Mouse (Mus musculus) spleen, adult 2 months (tissue): ENCODE measurements around the gene Ube3c. TPM values are rescaled to one million over a fixed set of nuclear protein-coding genes. Genes with fewer than 3 reads are reported as not detected.
"Not testable (repeated sequence)": the region's sequence is repeated elsewhere in the genome, so short reads cannot be mapped to it uniquely, and the experiment has no call there.

ENCODE experiments used
- DNase-seq, 2 experiments: peaks; one replicate each; pipeline versions ENCODE4 v3.0.0 to v3.0.0-alpha.2; 2012 to 2021; ENCODE audit warnings: low spot score in 2 of 2, low read depth in 1 of 2
- H3K27ac ChIP-seq: fragments of 200-500 bp; 2 replicates; pipeline ENCODE4 v1.5.1; 2012; ENCODE audit warnings: low read length, inconsistent platforms; ENCODE audit not compliant: insufficient read depth
- H3K27me3 ChIP-seq: fragments of 200-500 bp; 2 replicates; pipeline ENCODE4 v1.6.1; 2012; ENCODE audit warnings: mild to moderate bottlenecking, moderate library complexity, low read length, inconsistent platforms; ENCODE audit not compliant: control insufficient read depth, insufficient read depth
- H3K36me3 ChIP-seq: fragments of 200-500 bp; 2 replicates; pipeline ENCODE4 v1.6.1; 2012; ENCODE audit warnings: mild to moderate bottlenecking, low read length, inconsistent platforms; ENCODE audit not compliant: control insufficient read depth, insufficient read depth
- H3K4me1 ChIP-seq: fragments of 200-500 bp; 2 replicates; pipeline ENCODE4 v1.6.1; 2011; ENCODE audit warnings: inconsistent platforms; ENCODE audit not compliant: control insufficient read depth, insufficient read depth, insufficient read length
- H3K4me3 ChIP-seq: fragments of 200-500 bp; 2 replicates; pipeline ENCODE4 v1.5.1; 2011; ENCODE audit warnings: mild to moderate bottlenecking, inconsistent platforms; ENCODE audit not compliant: insufficient read depth, insufficient read length; ENCODE audit errors: extremely low read depth
- CTCF ChIP-seq: fragments of 200-500 bp; IDR thresholded peaks from 2 replicates; pipeline ENCODE4 v1.5.1; 2011; ENCODE audit warnings: mild to moderate bottlenecking, inconsistent platforms; ENCODE audit not compliant: insufficient read depth, insufficient read length, insufficient replicate concordance; ENCODE audit errors: extremely low read depth
- POLR2A ChIP-seq: fragments of 200-500 bp; IDR thresholded peaks from 2 replicates; pipeline ENCODE4 v1.6.1; 2011; ENCODE audit warnings: low read depth, low read length, inconsistent platforms
- WGBS: fragments of 180-500 bp; shearing (Covaris S2); methylation state at CpG from one replicate; pipeline ENCODE4 v1.1.7; 2018; 5-methylcytosine and 5-hydroxymethylcytosine counted together
- polyA plus RNA-seq: library from polyadenylated mRNA; depleted of rRNA; stranded (reverse); fragments of >200 nt; gene quantifications from 2 replicates; pipeline ENCODE4 v1.2.3, GENCODE M21; 2012

The Ube3c gene
- polyA plus RNA-seq, 1 experiment = 5.8 TPM

DNA sequence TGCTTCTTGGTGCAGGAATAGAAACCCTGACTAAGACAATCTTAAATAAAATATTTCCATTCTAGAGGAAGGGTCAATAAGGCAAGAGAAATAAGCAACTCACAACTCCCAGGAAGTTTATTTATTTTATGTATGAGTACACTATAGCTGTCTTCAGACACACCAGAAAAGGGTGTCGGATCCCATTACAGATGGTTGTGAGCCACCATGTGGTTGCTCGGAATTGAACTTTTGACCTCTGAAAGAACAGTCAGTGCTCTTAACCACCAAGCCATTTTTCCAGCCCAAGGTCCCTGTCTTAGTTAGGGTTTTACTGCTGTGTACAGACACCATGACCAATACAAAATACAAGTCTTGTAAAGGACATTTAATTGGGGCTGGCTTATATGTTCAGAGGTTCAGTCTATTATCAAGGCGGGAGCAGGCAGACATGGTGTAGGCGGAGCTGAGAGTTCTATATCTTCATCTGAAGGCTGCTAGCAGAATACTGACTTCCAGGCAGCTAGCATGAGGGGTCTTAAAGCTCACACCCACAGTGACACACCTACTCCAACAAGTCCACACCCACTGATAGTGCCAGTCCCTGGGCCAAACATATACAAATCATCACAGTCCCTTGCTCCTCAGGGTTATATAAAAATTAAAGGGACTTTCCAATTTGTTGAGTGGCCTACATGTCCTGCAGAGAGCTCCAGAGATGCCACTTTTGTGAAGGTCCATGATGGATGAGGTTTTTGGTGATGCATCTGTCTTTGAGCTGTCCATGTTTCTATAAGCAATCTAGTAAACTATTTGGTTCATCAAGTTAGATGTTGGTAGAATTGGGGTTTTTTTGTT, 9.0 kb downstream of the Ube3c start:
- 97% methylated on average over 4 of the region's 4 CpGs for WGBS
- Histone ChIP-seq H3K36me3 (peaks cover 3% of the 10 kb centered on the region; the same call in 1 of the 2 replicates), H3K27ac (no peak overlapping the region), H3K4me3 (no peak overlapping the region), H3K4me1 (peaks cover 2% of the 10 kb centered on the region; the same call in 1 of the 2 replicates), H3K27me3 (no peaks in the 10 kb centered on the region)
- DNase-seq = no peak
- TF ChIP-seq CTCF (no peak), POLR2A (no peak)

DNA sequence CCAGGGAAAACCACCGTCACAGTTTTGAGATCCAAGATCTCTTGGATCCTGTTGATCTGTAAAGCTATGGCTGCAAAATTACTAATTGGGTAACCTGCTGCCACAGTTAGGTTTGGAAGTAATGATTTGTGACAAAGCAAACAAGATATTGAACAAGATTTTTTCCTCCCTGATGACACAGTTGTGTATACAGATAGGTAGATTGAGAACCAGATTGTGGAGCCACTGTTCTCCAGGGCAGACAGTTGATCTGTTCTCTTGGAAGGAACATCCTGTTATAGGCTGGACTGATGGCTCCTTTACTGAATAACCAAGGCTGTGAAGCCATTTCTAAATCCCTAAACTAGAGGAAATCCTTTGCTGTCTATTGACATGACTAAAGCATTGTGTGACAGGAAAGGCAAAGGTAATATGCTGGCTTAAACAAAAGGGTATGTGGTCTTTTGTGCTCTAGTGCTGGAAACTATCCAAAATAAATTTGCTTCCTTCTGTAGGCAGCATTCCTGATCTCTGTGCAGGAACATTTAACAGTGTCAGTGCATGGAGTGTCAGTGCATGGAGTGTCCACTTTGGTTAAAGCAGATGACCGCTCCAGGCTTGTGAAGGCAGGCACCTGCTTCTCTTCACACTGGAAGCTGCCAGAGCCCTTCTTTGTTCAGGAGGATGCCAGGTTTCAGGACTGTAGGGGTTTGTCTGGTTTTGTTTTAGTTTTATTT, 15.0 kb downstream of the Ube3c start:
- Histone ChIP-seq H3K4me3 (no peak overlapping the region), H3K27me3 (no peaks in the 10 kb centered on the region), H3K36me3 (peaks cover 6% of the 10 kb centered on the region), H3K27ac (no peak overlapping the region), H3K4me1 (no peaks in the 10 kb centered on the region)
- TF ChIP-seq CTCF (no peak), POLR2A (no peak)
- WGBS = 89% methylated on average over 2 of the region's 2 CpGs
- DNase-seq = no peak

DNA sequence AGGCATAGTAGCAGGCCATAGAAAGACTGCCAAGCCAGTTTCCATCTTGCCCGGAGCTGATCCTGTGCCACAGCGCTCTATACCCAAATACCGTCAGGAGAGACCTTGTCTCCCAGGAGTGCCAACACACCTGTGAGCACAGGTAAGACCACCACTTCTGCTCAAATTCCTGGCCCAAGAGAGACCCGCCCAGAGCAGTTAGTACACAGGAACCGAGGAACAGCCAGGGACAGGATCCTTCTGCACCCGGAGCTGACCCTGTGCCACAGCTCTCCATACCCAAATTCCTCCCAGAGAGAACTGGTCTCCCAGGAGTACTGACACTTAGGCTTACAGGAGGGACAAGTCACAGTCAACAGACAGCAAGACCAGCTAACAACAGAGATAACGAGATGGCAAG, 23.1 kb downstream of the Ube3c start:
- H3K27me3 ChIP-seq, H3K4me3 ChIP-seq, DNase-seq, H3K27ac ChIP-seq, H3K4me1 ChIP-seq: not testable (repeated sequence)
- peaks cover 25% of the 10 kb centered on the region for H3K36me3 ChIP-seq
- WGBS = 97% methylated on average over 7 of the region's 7 CpGs

DNA sequence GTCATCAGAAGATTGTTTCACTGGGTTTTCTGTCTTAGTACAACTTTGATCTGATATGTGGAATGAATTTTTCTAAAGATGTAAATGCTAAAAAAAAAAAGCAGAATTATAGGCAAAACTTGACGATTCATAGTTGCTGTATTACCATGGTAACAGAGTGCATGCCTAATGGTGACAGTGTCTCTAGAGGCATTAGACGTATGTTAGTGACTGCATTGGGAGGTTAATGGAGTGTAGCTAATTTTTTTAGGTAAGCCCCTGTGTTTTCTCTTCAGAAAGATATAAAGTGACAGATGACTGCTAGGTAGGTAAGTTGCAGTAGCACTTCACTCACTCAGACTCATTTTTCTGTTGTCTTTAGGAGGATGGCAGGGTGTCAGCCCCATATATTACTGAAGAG, 37.5 kb downstream of the Ube3c start:
- Histone ChIP-seq H3K27me3 (no peaks in the 10 kb centered on the region), H3K36me3 (peaks cover 20% of the 10 kb centered on the region), H3K4me3 (no peak overlapping the region), H3K4me1 (no peaks in the 10 kb centered on the region), H3K27ac (no peak overlapping the region)
- no peak for DNase-seq
- 86% methylated on average over 2 of the region's 2 CpGs for WGBS
- no peak for TF ChIP-seq CTCF
- no peak for TF ChIP-seq POLR2A

DNA sequence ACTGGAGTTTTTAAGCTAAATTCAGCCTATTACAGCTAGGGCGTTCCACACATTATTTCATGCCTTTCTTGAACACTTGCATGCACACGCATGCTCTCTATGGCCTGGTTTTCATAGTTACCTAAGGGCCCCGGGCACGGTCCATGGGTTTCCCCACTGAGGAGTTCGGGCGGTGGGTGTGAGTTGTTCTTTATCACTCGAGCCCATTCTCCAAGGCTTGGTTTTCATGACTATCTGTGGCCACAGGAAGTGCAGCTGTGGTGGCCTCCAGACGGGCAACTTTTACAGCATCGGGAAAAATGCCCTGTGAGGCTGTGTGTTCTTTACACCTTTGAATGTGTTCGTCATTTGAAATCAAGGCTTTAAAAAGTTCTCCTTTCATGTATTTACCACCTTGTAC, 56.6 kb downstream of the Ube3c start:
- DNase-seq = no peak
- H3K36me3 ChIP-seq = peaks cover 12% of the 10 kb centered on the region
- no peak overlapping the region for H3K27ac ChIP-seq
- no peaks in the 10 kb centered on the region for H3K27me3 ChIP-seq
- TF ChIP-seq CTCF (no peak), POLR2A (no peak)
- WGBS = 75% methylated on average over 10 of the region's 10 CpGs
- no peak overlapping the region for H3K4me3 ChIP-seq
- H3K4me1 ChIP-seq = no peaks in the 10 kb centered on the region

DNA sequence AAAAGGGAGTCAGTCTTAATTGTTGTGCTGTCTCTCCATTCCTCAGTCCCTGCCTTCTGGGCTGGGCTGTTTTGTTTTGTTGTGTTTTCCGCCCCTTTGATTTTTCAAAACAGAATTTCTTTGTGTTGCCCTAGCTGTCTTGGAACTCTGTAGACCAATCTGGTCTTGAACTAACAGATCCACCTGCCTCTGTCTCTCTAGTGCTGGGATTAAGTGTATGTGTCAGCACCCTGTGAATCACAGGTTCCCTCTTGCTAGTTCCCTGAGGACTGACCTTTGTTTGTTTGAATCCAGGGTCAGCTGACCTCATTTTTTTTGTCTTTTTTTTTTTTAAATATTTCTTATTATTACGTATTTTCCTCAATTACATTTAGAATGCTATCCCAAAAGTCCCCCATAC, 60.9 kb downstream of the Ube3c start:
- TF ChIP-seq CTCF (no peak), POLR2A (no peak)
- DNase-seq = no peak
- peaks cover 16% of the 10 kb centered on the region for H3K36me3 ChIP-seq
- no peak overlapping the region for H3K27ac ChIP-seq
- H3K4me3 ChIP-seq = no peak overlapping the region
- no peaks in the 10 kb centered on the region for H3K27me3 ChIP-seq
- H3K4me1 ChIP-seq = no peaks in the 10 kb centered on the region
- WGBS = 89% methylated on average over 2 of the region's 2 CpGs

DNA sequence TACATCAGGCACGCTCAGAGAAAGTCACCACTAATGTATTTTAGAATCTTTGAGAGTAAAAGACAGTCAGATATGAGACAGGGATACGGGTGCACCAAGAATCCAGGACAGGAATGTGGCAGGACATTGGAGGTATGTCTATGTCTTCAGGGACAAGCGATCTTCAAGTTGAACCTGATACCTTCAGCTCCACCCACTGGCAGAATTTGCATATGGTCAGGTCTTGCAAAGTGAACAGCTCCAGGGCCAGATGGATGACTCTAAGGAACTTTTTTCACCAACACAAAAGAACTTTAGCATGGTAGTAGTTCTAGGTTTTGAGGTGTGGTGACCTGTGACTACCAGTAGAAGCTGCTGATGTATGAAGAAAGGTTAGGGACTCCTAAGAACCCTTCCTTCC, 62.7 kb downstream of the Ube3c start:
- WGBS = 88% methylated on average over 3 of the region's 3 CpGs
- no peak overlapping the region for H3K27ac ChIP-seq
- DNase-seq = no peak
- TF ChIP-seq CTCF (no peak), POLR2A (no peak)
- H3K4me1 ChIP-seq = no peaks in the 10 kb centered on the region
- H3K4me3 ChIP-seq = no peak overlapping the region
- H3K36me3 ChIP-seq = peaks cover 17% of the 10 kb centered on the region
- no peaks in the 10 kb centered on the region for H3K27me3 ChIP-seq
